17 mouse cellular contexts compared by ENCODE assay signal in the genomic region with DNA sequence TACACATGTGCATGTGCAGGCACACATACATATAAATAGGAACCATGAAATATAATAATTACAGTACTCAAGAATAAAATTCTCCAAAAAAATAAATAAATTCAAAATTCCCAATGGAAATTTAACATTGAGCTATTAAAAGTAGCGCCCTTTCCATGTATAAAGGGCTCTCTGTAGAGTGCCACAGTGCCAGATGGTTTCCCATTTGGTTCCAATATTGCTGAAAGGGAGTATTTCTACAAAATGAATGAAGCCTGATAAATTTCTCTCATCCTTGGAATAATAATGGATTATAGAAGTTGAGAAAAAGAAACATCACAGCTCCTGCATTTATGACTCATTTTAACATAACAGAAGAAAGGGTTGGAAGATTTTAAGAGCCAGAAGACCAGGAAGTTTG.
"Had no signal": no experiment of that assay in that cellular context is flagged by ENCODE, and none has a peak within 500 bp of the region (broad histone marks: within the 10 kb centered on the region; RNA-seq: fewer than 3 reads in every experiment).

No protein-coding gene starts in this region.

- H3K4me1 ChIP-seq: liver, embryonic 13.5 days; stomach, embryonic 15.5 days had no signal

- H3K4me3 ChIP-seq: liver, embryonic 13.5 days; midbrain, embryonic 13.5 days; myocyte; neural tube, embryonic 13.5 days; stomach, embryonic 15.5 days had no signal

- H3K9me3 ChIP-seq: liver, embryonic 13.5 days; midbrain, embryonic 13.5 days; neural tube, embryonic 13.5 days; stomach, embryonic 15.5 days had no signal

- H3K9ac ChIP-seq: liver, embryonic 13.5 days; midbrain, embryonic 13.5 days; neural tube, embryonic 13.5 days; stomach, embryonic 15.5 days had no signal

- H3K27me3 ChIP-seq: liver, embryonic 13.5 days; midbrain, embryonic 13.5 days; neural tube, embryonic 13.5 days; stomach, embryonic 15.5 days had no signal

- H3K36me3 ChIP-seq: liver, embryonic 13.5 days; midbrain, embryonic 13.5 days; neural tube, embryonic 13.5 days; stomach, embryonic 15.5 days had no signal

- DNase-seq: kidney, adult 11 months; kidney, adult 8-10 months; kidney, postnatal 14 days; kidney, postnatal 4 days; liver, embryonic 13.5 days; lung, adult 2 months; lung, postnatal 14 days; retina, postnatal 1 day; right cerebral cortex, postnatal 25 days; spleen, adult 18-20 months; thymus, postnatal 25 days had no signal

- H3K4me2 ChIP-seq: liver, embryonic 13.5 days; midbrain, embryonic 13.5 days; neural tube, embryonic 13.5 days; stomach, embryonic 15.5 days had no signal

- H3K27ac ChIP-seq: liver, embryonic 13.5 days; macrophage; midbrain, embryonic 13.5 days; neural tube, embryonic 13.5 days; stomach, embryonic 15.5 days had no signal

- ATAC-seq: midbrain, embryonic 16.5 days had no signal
